Mouse (Mus musculus): ENCODE results near the gene Natd1. TPM values are rescaled to one million over a fixed set of nuclear protein-coding genes. Genes with fewer than 3 reads are reported as not detected.

The Natd1 gene
- polyA plus RNA-seq, 1 experiment, result 24.8 TPM

DNA sequence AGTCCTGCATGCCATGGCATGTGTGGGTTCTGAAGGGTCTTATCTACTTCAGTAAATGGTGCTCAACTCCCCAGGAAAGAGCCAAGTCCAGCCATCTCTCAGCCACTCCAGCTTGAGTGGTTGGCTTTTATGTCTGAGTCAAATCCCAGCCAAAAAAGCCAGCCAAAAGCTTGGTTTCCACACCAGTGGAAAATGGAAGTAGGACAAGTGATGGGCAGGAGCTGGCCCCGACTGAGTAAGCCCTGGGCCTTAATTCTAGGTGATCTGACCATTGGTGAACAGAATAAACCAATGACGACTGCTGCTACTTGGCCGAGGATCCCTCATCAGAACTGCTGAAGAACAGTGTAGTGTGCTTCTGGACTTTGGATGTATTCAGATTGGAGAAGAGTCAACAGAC lies 47.1 kb downstream of the Natd1 start:
- Histone ChIP-seq H3K4me3 (replicated peaks) (no peak overlapping the region), H3K27me3 (ENCODE audit: control insufficient read depth) (no peaks in the 10 kb centered on the region), H3K36me3 (ENCODE audit: control insufficient read depth) (peaks cover 88% of the 10 kb centered on the region), H3K9me3 (ENCODE audit: control insufficient read depth, low read length) (no peaks in the 10 kb centered on the region), H3K4me1 (ENCODE audit: control insufficient read depth) (peaks cover 12% of the 10 kb centered on the region)
- TF ChIP-seq GATA1 (IDR thresholded peaks at IDR 0.05; ENCODE audit: low read length) (no peak), TAL1 (IDR thresholded peaks at IDR 0.05; ENCODE audit: low read length) (no peak)

DNA sequence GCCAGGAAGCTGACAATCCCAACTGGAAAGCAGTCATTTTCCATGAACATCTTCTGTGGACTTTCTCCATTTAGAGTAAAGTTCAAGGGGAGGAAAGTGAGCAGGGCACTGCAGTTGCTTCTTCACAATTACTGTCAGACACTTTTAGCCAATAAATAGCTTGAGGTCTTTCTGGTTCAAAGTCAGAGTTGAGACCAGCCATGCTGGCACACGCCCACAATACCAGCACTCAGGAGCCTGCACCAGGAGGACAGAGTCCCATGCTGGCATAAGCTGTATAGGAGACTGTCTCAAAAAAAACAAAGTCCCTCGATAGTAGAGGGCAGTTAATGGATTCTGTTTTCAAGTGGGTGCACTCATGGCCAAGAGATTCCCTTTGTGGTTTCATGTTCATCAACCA lies 48.5 kb downstream of the Natd1 start:
- no peak overlapping the region for H3K4me3 ChIP-seq (replicated peaks)
- H3K36me3 ChIP-seq (ENCODE audit: control insufficient read depth), result peaks cover 91% of the 10 kb centered on the region
- H3K4me1 ChIP-seq (ENCODE audit: control insufficient read depth), result peaks cover 15% of the 10 kb centered on the region
- no peak for TF ChIP-seq TAL1 (IDR thresholded peaks at IDR 0.05; ENCODE audit: low read length)
- TF ChIP-seq GATA1 (IDR thresholded peaks at IDR 0.05; ENCODE audit: low read length), result no peak
- H3K9me3 ChIP-seq (ENCODE audit: control insufficient read depth, low read length), result no peaks in the 10 kb centered on the region
- H3K27me3 ChIP-seq (ENCODE audit: control insufficient read depth), result no peaks in the 10 kb centered on the region

DNA sequence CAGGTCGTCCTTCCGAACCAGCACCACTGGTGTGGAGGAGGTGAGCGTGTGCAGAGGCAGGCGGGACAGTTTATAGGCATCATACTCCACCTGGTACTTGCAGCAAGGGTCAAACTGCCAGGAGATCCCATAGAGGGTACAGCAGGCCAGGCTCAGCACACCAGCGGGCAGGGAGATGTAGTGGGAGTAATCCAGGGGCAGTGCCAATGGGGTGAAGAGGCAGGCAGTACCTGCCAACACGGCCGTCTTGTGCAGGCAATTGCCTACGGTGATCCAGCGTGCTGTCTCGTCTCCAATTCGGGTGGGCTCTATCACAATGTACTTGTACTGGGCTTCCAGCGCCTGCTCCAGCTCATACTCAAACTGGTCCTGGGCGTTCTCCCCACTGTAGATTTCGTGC lies 49.6 kb downstream of the Natd1 start:
- no peak overlapping the region for H3K4me3 ChIP-seq (replicated peaks)
- H3K27me3 ChIP-seq (ENCODE audit: control insufficient read depth), result no peaks in the 10 kb centered on the region
- TF ChIP-seq TAL1 (IDR thresholded peaks at IDR 0.05; ENCODE audit: low read length) (no peak), GATA1 (IDR thresholded peaks at IDR 0.05; ENCODE audit: low read length) (no peak)
- H3K36me3 ChIP-seq (ENCODE audit: control insufficient read depth), result peaks cover 89% of the 10 kb centered on the region
- peaks cover 13% of the 10 kb centered on the region for H3K4me1 ChIP-seq (ENCODE audit: control insufficient read depth)
- no peaks in the 10 kb centered on the region for H3K9me3 ChIP-seq (ENCODE audit: control insufficient read depth, low read length)

DNA sequence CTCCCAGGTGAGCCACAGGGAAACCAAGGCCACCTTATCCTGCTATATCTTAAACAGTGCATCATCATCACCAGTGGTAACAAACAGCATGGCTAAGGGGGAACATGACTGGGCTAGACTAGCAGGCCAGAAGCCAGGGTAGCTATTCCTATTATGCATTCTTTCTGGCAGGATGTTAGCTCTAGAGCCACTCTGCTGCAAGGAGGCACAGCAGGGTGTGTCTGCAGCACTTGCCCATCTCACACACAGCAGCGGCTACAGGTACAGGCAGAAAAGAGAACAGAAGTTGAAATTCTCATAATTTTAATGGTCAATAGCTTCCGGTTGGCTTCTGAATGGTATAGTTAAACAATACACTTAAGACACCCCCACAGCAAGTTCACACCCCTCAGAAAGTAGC lies 50.4 kb downstream of the Natd1 start:
- H3K4me3 ChIP-seq (replicated peaks), result no peak overlapping the region
- peaks cover 9% of the 10 kb centered on the region for H3K4me1 ChIP-seq (ENCODE audit: control insufficient read depth)
- no peaks in the 10 kb centered on the region for H3K27me3 ChIP-seq (ENCODE audit: control insufficient read depth)
- H3K36me3 ChIP-seq (ENCODE audit: control insufficient read depth), result peaks cover 88% of the 10 kb centered on the region
- H3K9me3 ChIP-seq (ENCODE audit: control insufficient read depth, low read length), result no peaks in the 10 kb centered on the region
- TF ChIP-seq GATA1 (IDR thresholded peaks at IDR 0.05; ENCODE audit: low read length), result no peak
- no peak for TF ChIP-seq TAL1 (IDR thresholded peaks at IDR 0.05; ENCODE audit: low read length)

DNA sequence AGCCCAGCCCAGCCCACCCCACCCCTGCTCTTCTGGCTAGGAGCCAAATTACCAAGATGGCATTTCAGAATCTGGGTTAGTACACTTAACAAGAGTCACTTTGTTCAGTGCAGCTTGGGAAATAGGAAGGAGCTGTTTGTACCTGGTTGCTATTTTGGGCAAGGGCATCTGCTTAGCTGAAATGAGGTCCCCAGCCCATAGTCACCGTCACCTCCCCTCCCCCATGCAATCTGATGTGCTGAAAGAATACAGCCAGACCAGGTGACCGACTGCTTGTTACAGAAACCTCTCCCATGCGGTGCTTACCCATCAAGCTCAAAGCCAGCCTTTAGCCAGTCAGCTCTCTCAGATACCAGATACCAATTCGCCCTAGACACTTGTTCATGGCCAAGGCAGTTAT lies 51.4 kb downstream of the Natd1 start:
- H3K36me3 ChIP-seq (ENCODE audit: control insufficient read depth), result peaks cover 92% of the 10 kb centered on the region
- H3K9me3 ChIP-seq (ENCODE audit: control insufficient read depth, low read length), result no peaks in the 10 kb centered on the region
- H3K4me3 ChIP-seq (replicated peaks), result no peak overlapping the region
- H3K4me1 ChIP-seq (ENCODE audit: control insufficient read depth), result peaks cover 9% of the 10 kb centered on the region
- H3K27me3 ChIP-seq (ENCODE audit: control insufficient read depth), result no peaks in the 10 kb centered on the region
- no peak for TF ChIP-seq TAL1 (IDR thresholded peaks at IDR 0.05; ENCODE audit: low read length)
- no peak for TF ChIP-seq GATA1 (IDR thresholded peaks at IDR 0.05; ENCODE audit: low read length)

DNA sequence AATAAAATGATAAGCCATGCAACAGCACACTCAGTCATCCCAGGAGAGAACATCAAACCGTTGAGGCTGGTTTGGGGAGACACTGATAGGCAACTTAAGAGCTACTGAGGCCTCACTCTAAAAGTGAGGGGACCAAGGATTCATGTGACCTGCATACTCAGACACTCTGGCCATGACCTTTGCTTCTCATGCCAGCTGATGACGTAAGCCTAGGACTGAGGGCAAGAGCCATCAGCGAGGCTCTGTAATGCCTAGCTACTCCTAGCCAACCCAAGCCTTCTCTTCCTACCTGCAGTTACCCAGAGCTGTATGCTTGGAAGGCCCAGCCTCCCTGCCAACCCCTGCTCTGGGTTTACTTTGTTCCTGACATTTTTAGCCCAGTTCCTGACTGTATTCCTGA lies 52.6 kb downstream of the Natd1 start:
- TF ChIP-seq GATA1 (IDR thresholded peaks at IDR 0.05; ENCODE audit: low read length) (no peak), TAL1 (IDR thresholded peaks at IDR 0.05; ENCODE audit: low read length) (no peak)
- Histone ChIP-seq H3K36me3 (ENCODE audit: control insufficient read depth) (peaks cover 93% of the 10 kb centered on the region), H3K4me1 (ENCODE audit: control insufficient read depth) (peaks cover 7% of the 10 kb centered on the region), H3K27me3 (ENCODE audit: control insufficient read depth) (no peaks in the 10 kb centered on the region), H3K4me3 (replicated peaks) (no peak overlapping the region), H3K9me3 (ENCODE audit: control insufficient read depth, low read length) (no peaks in the 10 kb centered on the region)

DNA sequence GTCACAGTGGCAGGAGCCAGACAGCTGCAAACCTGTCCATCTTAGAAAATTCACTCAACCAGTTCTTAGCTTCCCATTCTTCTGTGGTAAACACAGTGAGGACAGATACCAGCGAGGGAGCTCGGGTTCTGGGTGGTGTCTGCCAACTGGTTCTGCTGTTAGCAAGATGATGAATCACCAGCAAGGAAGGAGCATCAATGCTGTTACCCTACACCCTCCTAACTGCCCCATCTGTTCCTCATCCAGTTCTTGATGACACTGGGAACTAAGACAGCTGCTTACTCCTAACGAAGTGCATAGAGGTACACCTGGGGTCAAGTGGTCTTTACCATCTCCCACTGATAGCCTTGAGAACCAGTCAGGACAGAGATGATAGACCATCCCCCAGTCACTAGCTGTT lies 58.0 kb downstream of the Natd1 start:
- H3K9me3 ChIP-seq (ENCODE audit: control insufficient read depth, low read length), result no peaks in the 10 kb centered on the region

More for the DNA sequence above, 58.0 kb downstream of the Natd1 start:
- H3K4me1 ChIP-seq (ENCODE audit: control insufficient read depth), result peaks cover under 1% of the 10 kb centered on the region
- TF ChIP-seq TAL1 (IDR thresholded peaks at IDR 0.05; ENCODE audit: low read length) (no peak), GATA1 (IDR thresholded peaks at IDR 0.05; ENCODE audit: low read length) (no peak)
- H3K27me3 ChIP-seq (ENCODE audit: control insufficient read depth), result no peaks in the 10 kb centered on the region
- peaks cover 89% of the 10 kb centered on the region for H3K36me3 ChIP-seq (ENCODE audit: control insufficient read depth)
- no peak overlapping the region for H3K4me3 ChIP-seq (replicated peaks)

Other genes with a start within 250 kb of the Natd1 start
- 2.5 and 4.0 TPM in 2 replicates for gene Llgl1, start 215.0 kb downstream of the Natd1 start, polyA plus RNA-seq (2012)
- 6.9 and 16.9 TPM in 2 replicates for gene Flii, start 187.5 kb downstream of the Natd1 start, polyA plus RNA-seq (2012)
- gene Mief2, start 186.4 kb downstream of the Natd1 start, polyA plus RNA-seq (2012), result 0.38 and 0.50 TPM in 2 replicates
- gene Top3a, start 137.4 kb downstream of the Natd1 start, polyA plus RNA-seq (2012), result 0.31 and 0.42 TPM in 2 replicates
- 0.05 and 0.06 TPM in 2 replicates for gene Smcr8, start 137.2 kb downstream of the Natd1 start, polyA plus RNA-seq (2012)
- gene Shmt1, start 103.0 kb downstream of the Natd1 start, polyA plus RNA-seq (2012), result not detected in 2 replicates
- 0.26 and 0.32 TPM in 2 replicates for gene Dhrs7b, start 84.1 kb downstream of the Natd1 start, polyA plus RNA-seq (2012)
- 1.3 and 1.8 TPM in 2 replicates for gene Tmem11, start 35.5 kb downstream of the Natd1 start, polyA plus RNA-seq (2012)
- 59.8 and 102 TPM in 2 replicates for gene Map2k3, start 17.3 kb upstream of the Natd1 start, polyA plus RNA-seq (2012)
- gene Kcnj12, start 107.8 kb upstream of the Natd1 start, polyA plus RNA-seq (2012), result 0.05 and 0.08 TPM in 2 replicates
- 0.26 and 0.49 TPM in 2 replicates for gene Tnfrsf13b, start 212.0 kb upstream of the Natd1 start, polyA plus RNA-seq (2012)